Mouse (Mus musculus): ENCODE results near the gene Ccdc9b. TPM values are rescaled to one million over a fixed set of nuclear protein-coding genes. Genes with fewer than 3 reads are reported as not detected.

The Ccdc9b gene
- polyA plus RNA-seq, 1 experiment from 2014 or later, result 1.4 TPM

- peaks cover 24% of the 10 kb centered on the region for H3K27me3 ChIP-seq
- H3K4me3 ChIP-seq, result no peak overlapping the region
- H3K36me3 ChIP-seq, result no peaks in the 10 kb centered on the region
- H3K4me1 ChIP-seq (replicated peaks), result peaks cover 34% of the 10 kb centered on the region
- WGBS, result 18% methylated on average over 8 of the region's 8 CpGs
- no peak overlapping the region; the same call in 1 of the 2 replicates for H3K4me2 ChIP-seq
- H3K27ac ChIP-seq (replicated peaks), result no peak overlapping the region
- ATAC-seq (ENCODE audit: low read depth), result no peak
- H3K9me3 ChIP-seq, result no peaks in the 10 kb centered on the region
- no peak overlapping the region for H3K9ac ChIP-seq
These were observed 19.1 kb downstream of the Ccdc9b start for GRCm38 (mm10) chr2:118743261-118743943.

GRCm38 (mm10) chr2:118741183-118741582 lies 21.3 kb downstream of the Ccdc9b start:
- Histone ChIP-seq H3K36me3 (no peaks in the 10 kb centered on the region), H3K4me3 (no peak overlapping the region), H3K9me3 (no peaks in the 10 kb centered on the region), H3K27ac (replicated peaks) (no peak overlapping the region), H3K9ac (no peak overlapping the region), H3K4me1 (replicated peaks) (peaks cover 12% of the 10 kb centered on the region), H3K4me2 (no peak overlapping the region), H3K27me3 (peaks cover 24% of the 10 kb centered on the region)
- no peak for ATAC-seq (ENCODE audit: low read depth)
- 70% methylated on average over 9 of the region's 9 CpGs for WGBS

GRCm38 (mm10) chr2:118740341-118740740 lies 22.1 kb downstream of the Ccdc9b start:
- Histone ChIP-seq H3K9me3 (no peaks in the 10 kb centered on the region), H3K4me1 (replicated peaks) (peaks cover 11% of the 10 kb centered on the region), H3K9ac (no peak overlapping the region), H3K4me2 (no peak overlapping the region), H3K36me3 (no peaks in the 10 kb centered on the region), H3K4me3 (no peak overlapping the region), H3K27me3 (peaks cover 29% of the 10 kb centered on the region), H3K27ac (replicated peaks) (no peak overlapping the region)
- WGBS, result 73% methylated on average over 3 of the region's 3 CpGs
- ATAC-seq (ENCODE audit: low read depth), result no peak

- Histone ChIP-seq H3K4me3 (no peak overlapping the region), H3K36me3 (no peaks in the 10 kb centered on the region), H3K4me2 (no peak overlapping the region), H3K9me3 (no peaks in the 10 kb centered on the region), H3K4me1 (replicated peaks) (peaks cover 3% of the 10 kb centered on the region; the same call in 1 of the 2 replicates), H3K9ac (no peak overlapping the region), H3K27ac (replicated peaks) (no peak overlapping the region), H3K27me3 (peaks cover 53% of the 10 kb centered on the region)
- no peak for ATAC-seq (ENCODE audit: low read depth)
- WGBS, result 71% methylated on average over 5 of the region's 5 CpGs
These were observed 29.1 kb downstream of the Ccdc9b start for GRCm38 (mm10) chr2:118733341-118733740.

- H3K27me3 ChIP-seq, result peaks cover 61% of the 10 kb centered on the region
- H3K9me3 ChIP-seq, result no peaks in the 10 kb centered on the region
- H3K9ac ChIP-seq, result no peak overlapping the region
- H3K36me3 ChIP-seq, result no peaks in the 10 kb centered on the region
- H3K4me3 ChIP-seq, result no peak overlapping the region
- peaks cover 8% of the 10 kb centered on the region; the same call in 1 of the 2 replicates for H3K4me1 ChIP-seq (replicated peaks)
- no peak overlapping the region for H3K27ac ChIP-seq (replicated peaks)
- no peak overlapping the region for H3K4me2 ChIP-seq
- WGBS, result 87% methylated on average over 5 of the region's 5 CpGs
- ATAC-seq (ENCODE audit: low read depth), result no peak
These were observed 30.5 kb downstream of the Ccdc9b start for GRCm38 (mm10) chr2:118731981-118732380.

- Histone ChIP-seq H3K36me3 (no peaks in the 10 kb centered on the region), H3K9me3 (no peaks in the 10 kb centered on the region), H3K4me1 (replicated peaks) (peaks cover 8% of the 10 kb centered on the region; the same call in 1 of the 2 replicates), H3K27me3 (peaks cover 67% of the 10 kb centered on the region), H3K4me3 (no peak overlapping the region), H3K4me2 (no peak overlapping the region), H3K9ac (no peak overlapping the region), H3K27ac (replicated peaks) (no peak overlapping the region)
- WGBS, result 14% methylated on average over 3 of the region's 3 CpGs
- no peak for ATAC-seq (ENCODE audit: low read depth)
These were observed 31.9 kb downstream of the Ccdc9b start for GRCm38 (mm10) chr2:118730622-118730915.

GRCm38 (mm10) chr2:118729816-118730621 lies 32.4 kb downstream of the Ccdc9b start:
- no peak for ATAC-seq (ENCODE audit: low read depth)

GRCm38 (mm10) chr2:118729194-118729593 lies 33.3 kb downstream of the Ccdc9b start:
- no peak for ATAC-seq (ENCODE audit: low read depth)
- Histone ChIP-seq H3K36me3 (no peaks in the 10 kb centered on the region), H3K4me2 (no peak overlapping the region), H3K4me1 (replicated peaks) (peaks cover 8% of the 10 kb centered on the region; the same call in 1 of the 2 replicates), H3K9me3 (no peaks in the 10 kb centered on the region), H3K27me3 (peaks cover 62% of the 10 kb centered on the region), H3K9ac (no peak overlapping the region), H3K4me3 (no peak overlapping the region), H3K27ac (replicated peaks) (no peak overlapping the region)
- 55% methylated on average over 4 of the region's 4 CpGs for WGBS

More at GRCm38 (mm10) chr2:118729816-118730621, 32.4 kb downstream of the Ccdc9b start:
- WGBS, result 27% methylated on average over 8 of the region's 8 CpGs
- no peaks in the 10 kb centered on the region for H3K9me3 ChIP-seq
- H3K9ac ChIP-seq, result no peak overlapping the region
- peaks cover 8% of the 10 kb centered on the region; the same call in 1 of the 2 replicates for H3K4me1 ChIP-seq (replicated peaks)
- H3K27ac ChIP-seq (replicated peaks), result no peak overlapping the region
- no peak overlapping the region for H3K4me2 ChIP-seq
- no peaks in the 10 kb centered on the region for H3K36me3 ChIP-seq
- peaks cover 66% of the 10 kb centered on the region for H3K27me3 ChIP-seq
- H3K4me3 ChIP-seq, result no peak overlapping the region

GRCm38 (mm10) chr2:118728337-118728736 lies 34.1 kb downstream of the Ccdc9b start, which contains the start of gene Plcb2:
Plcb2 (minus strand) TSS chr2:118728438.
- no peaks in the 10 kb centered on the region for H3K36me3 ChIP-seq
- H3K4me1 ChIP-seq (replicated peaks), result peaks cover 8% of the 10 kb centered on the region; the same call in 1 of the 2 replicates
- H3K27me3 ChIP-seq, result peaks cover 57% of the 10 kb centered on the region
- no peak within 1 kb of the TSS for H3K9ac ChIP-seq
- no peak within 1 kb of the TSS for H3K27ac ChIP-seq (replicated peaks)
- no peak within 1 kb of the TSS for H3K4me3 ChIP-seq
- 19% methylated on average over 7 of the region's 7 CpGs for WGBS
- no peak within 1 kb of the TSS for H3K4me2 ChIP-seq
- no peak; the same call in 1 of the 2 replicates for ATAC-seq (ENCODE audit: low read depth)
- no peaks in the 10 kb centered on the region for H3K9me3 ChIP-seq

- Histone ChIP-seq H3K9ac (no peak overlapping the region), H3K4me3 (no peak overlapping the region), H3K27ac (replicated peaks) (no peak overlapping the region), H3K27me3 (peaks cover 56% of the 10 kb centered on the region), H3K4me2 (no peak overlapping the region), H3K4me1 (replicated peaks) (peaks cover 8% of the 10 kb centered on the region; the same call in 1 of the 2 replicates), H3K36me3 (no peaks in the 10 kb centered on the region), H3K9me3 (no peaks in the 10 kb centered on the region)
- 29% methylated on average over 9 of the region's 9 CpGs for WGBS
- no peak for ATAC-seq (ENCODE audit: low read depth)
These were observed 34.5 kb downstream of the Ccdc9b start for GRCm38 (mm10) chr2:118727911-118728310.

GRCm38 (mm10) chr2:118726873-118727272 lies 35.6 kb downstream of the Ccdc9b start:
- 81% methylated on average over 2 of the region's 2 CpGs for WGBS
- Histone ChIP-seq H3K4me2 (no peak overlapping the region), H3K9ac (no peak overlapping the region), H3K36me3 (no peaks in the 10 kb centered on the region), H3K4me3 (no peak overlapping the region), H3K9me3 (no peaks in the 10 kb centered on the region), H3K27me3 (peaks cover 48% of the 10 kb centered on the region), H3K4me1 (replicated peaks) (peaks cover 8% of the 10 kb centered on the region; the same call in 1 of the 2 replicates), H3K27ac (replicated peaks) (no peak overlapping the region)
- no peak for ATAC-seq (ENCODE audit: low read depth)

GRCm38 (mm10) chr2:118725511-118725910 lies 37.0 kb downstream of the Ccdc9b start:
- Histone ChIP-seq H3K4me1 (replicated peaks) (peaks cover 8% of the 10 kb centered on the region; the same call in 1 of the 2 replicates), H3K36me3 (no peaks in the 10 kb centered on the region), H3K4me2 (no peak overlapping the region), H3K4me3 (no peak overlapping the region), H3K27ac (replicated peaks) (no peak overlapping the region), H3K9me3 (no peaks in the 10 kb centered on the region), H3K9ac (no peak overlapping the region), H3K27me3 (peaks cover 40% of the 10 kb centered on the region)
- no peak for ATAC-seq (ENCODE audit: low read depth)
- 87% methylated on average over 4 of the region's 4 CpGs for WGBS

Data from neural tube, embryonic 13.5 days (tissue).